Comparison of ENCODE assay signal across 23 mouse cellular contexts in genomic region chr7:88305750-88306149, GRCm38 (mm10). TPM values are rescaled to one million over a fixed set of nuclear protein-coding genes. Genes with fewer than 3 reads are reported as not detected.
DNase-seq lines count a peak whose midpoint lies in the region; ATAC-seq and TF ChIP-seq lines count a peak whose summit lies in the region.
"Had no signal": no experiment of that assay in that cellular context is flagged by ENCODE, and none has a peak within 500 bp of the region (broad histone marks: within the 10 kb centered on the region; RNA-seq: fewer than 3 reads in every experiment).

No protein-coding gene starts in this region.

- no peak overlapping the region for H3K27ac ChIP-seq in intestine, postnatal 0 days (ENCODE audit: low read depth, low read length)
- H3K27ac ChIP-seq in intestine, embryonic 15.5 days: no peak overlapping the region
- no peak overlapping the region; the same call in 1 of the 2 replicates for H3K27ac ChIP-seq in liver, adult 2 months (replicated peaks; ENCODE audit: insufficient read depth, low read depth, low read length)
- H3K27ac ChIP-seq in liver, postnatal 0 days (ENCODE audit: low read depth): no peak overlapping the region
- H3K27ac ChIP-seq in small intestine, adult 2 months (ENCODE audit: insufficient read depth, low read depth, low read length): peak overlapping the region; percentile 81

- H3K9me3 ChIP-seq in intestine, postnatal 0 days (ENCODE audit: control insufficient read depth): no peaks in the 10 kb centered on the region
- no peaks in the 10 kb centered on the region for H3K9me3 ChIP-seq in intestine, embryonic 15.5 days
- no peaks in the 10 kb centered on the region for H3K9me3 ChIP-seq in liver, postnatal 0 days (ENCODE audit: low read length)
- H3K9me3 ChIP-seq: G1E had no signal

- WGBS in intestine, postnatal 0 days: 54% methylated on average over 4 of the region's 4 CpGs
- WGBS in intestine, embryonic 15.5 days: 74% methylated on average over 4 of the region's 4 CpGs
- 35% methylated on average over 4 of the region's 4 CpGs for WGBS in liver, adult 2 months
- WGBS in liver, postnatal 0 days (ENCODE audit: insufficient replicate concordance): 70% methylated on average over 4 of the region's 4 CpGs
- 38% methylated on average over 4 of the region's 4 CpGs for WGBS in small intestine, adult 2 months

- no peaks in the 10 kb centered on the region for H3K27me3 ChIP-seq in intestine, postnatal 0 days (replicated peaks; ENCODE audit: control insufficient read depth, insufficient read depth, low read length)
- H3K27me3 ChIP-seq in intestine, embryonic 15.5 days (replicated peaks): no peaks in the 10 kb centered on the region
- no peaks in the 10 kb centered on the region for H3K27me3 ChIP-seq in liver, adult 2 months (ENCODE audit: control insufficient read depth, insufficient read depth, low read length)
- H3K27me3 ChIP-seq in liver, postnatal 0 days (ENCODE audit: insufficient read depth, low read length): no peaks in the 10 kb centered on the region
- H3K27me3 ChIP-seq in small intestine, adult 2 months (ENCODE audit: control insufficient read depth, insufficient read depth, low read length): no peaks in the 10 kb centered on the region
- H3K27me3 ChIP-seq: CH12.LX, Patski had no signal

- H3K4me2 ChIP-seq in intestine, postnatal 0 days (replicated peaks; ENCODE audit: low read depth): no peak overlapping the region
- H3K4me2 ChIP-seq in intestine, embryonic 15.5 days (replicated peaks): no peak overlapping the region
- H3K4me2 ChIP-seq in liver, postnatal 0 days (ENCODE audit: low read depth, low read length): no peak overlapping the region

- H3K36me3 ChIP-seq in intestine, postnatal 0 days (ENCODE audit: control insufficient read depth, insufficient read depth): peaks cover 9% of the 10 kb centered on the region; the same call in 1 of the 2 replicates
- H3K36me3 ChIP-seq in intestine, embryonic 15.5 days: no peaks in the 10 kb centered on the region
- peaks cover 10% of the 10 kb centered on the region for H3K36me3 ChIP-seq in liver, adult 2 months (ENCODE audit: control insufficient read depth, insufficient read depth, low read length)
- H3K36me3 ChIP-seq in liver, postnatal 0 days (replicated peaks; ENCODE audit: insufficient read depth, low read length): no peaks in the 10 kb centered on the region
- peaks cover 28% of the 10 kb centered on the region for H3K36me3 ChIP-seq in small intestine, adult 2 months (ENCODE audit: control insufficient read depth, insufficient read depth, low read length)
- H3K36me3 ChIP-seq: G1E had no signal

- H3K79me2 ChIP-seq in liver, adult 2 months (ENCODE audit: control insufficient read depth, insufficient read depth, low read length): no peaks in the 10 kb centered on the region

- no peak overlapping the region for H3K9ac ChIP-seq in intestine, postnatal 0 days (ENCODE audit: low read depth, low read length)
- H3K9ac ChIP-seq in intestine, embryonic 15.5 days: no peak overlapping the region
- H3K9ac ChIP-seq in liver, adult 2 months (ENCODE audit: low read depth, low read length): no peak overlapping the region
- H3K9ac ChIP-seq in liver, postnatal 0 days (replicated peaks): no peak overlapping the region

- no peak for TF ChIP-seq POLR2A in liver, adult 2 months (IDR thresholded peaks at IDR 0.05; ENCODE audit: extremely low read depth, insufficient read depth, low read length)
- TF ChIP-seq POLR2A in small intestine, adult 2 months (IDR thresholded peaks at IDR 0.05; ENCODE audit: low read depth, low read length): no peak

- H3K4me1 ChIP-seq in intestine, postnatal 0 days (replicated peaks; ENCODE audit: control insufficient read depth, insufficient read depth, low read length): no peaks in the 10 kb centered on the region
- no peaks in the 10 kb centered on the region for H3K4me1 ChIP-seq in intestine, embryonic 15.5 days (replicated peaks)
- H3K4me1 ChIP-seq in liver, adult 2 months (ENCODE audit: control insufficient read depth, insufficient read depth, low read length): peaks cover 19% of the 10 kb centered on the region
- H3K4me1 ChIP-seq in liver, postnatal 0 days (ENCODE audit: insufficient read depth): no peaks in the 10 kb centered on the region
- H3K4me1 ChIP-seq in small intestine, adult 2 months (ENCODE audit: control insufficient read depth, insufficient read depth, insufficient read length, low read length): peaks cover 4% of the 10 kb centered on the region; the same call in 1 of the 2 replicates

- no peak for TF ChIP-seq EP300 in liver, postnatal 0 days (IDR thresholded peaks at IDR 0.05; ENCODE audit: low read depth)

- no peak overlapping the region for H3K4me3 ChIP-seq in intestine, postnatal 0 days (ENCODE audit: low read depth, low read length)
- no peak overlapping the region for H3K4me3 ChIP-seq in intestine, embryonic 15.5 days (replicated peaks)
- no peak overlapping the region for H3K4me3 ChIP-seq in liver, adult 2 months (ENCODE audit: insufficient read depth, low read depth, low read length)
- H3K4me3 ChIP-seq in liver, postnatal 0 days (ENCODE audit: low read depth, low read length): no peak overlapping the region
- no peak overlapping the region for H3K4me3 ChIP-seq in small intestine, adult 2 months (ENCODE audit: low read depth, low read length)

- peak; percentile 60; the same call in 1 of the 2 replicates for ATAC-seq in intestine, postnatal 0 days
- ATAC-seq in intestine, embryonic 15.5 days: no peak
- ATAC-seq in liver, postnatal 0 days: no peak
- ATAC-seq: activated CD4-positive, CD25-positive, alpha-beta regulatory T cell, adult 4 months; CD4-positive, CD25-positive, alpha-beta regulatory T cell, adult 4 months; Patski had no signal

- peak; percentile 95 for DNase-seq in liver, adult 2 months (ENCODE audit: extremely low read depth, low read depth, low spot score)
- DNase-seq in liver, postnatal 0 days: no peak
- peak; percentile 36 for DNase-seq in yolk sac, embryonic 10.5 days (ENCODE audit: low spot score)
- DNase-seq in MN1 (ENCODE audit: low spot score): no peak
- no peak for DNase-seq in adrenal gland, adult 2 months
- DNase-seq: adrenal gland, adult 8-10 months; adrenal gland, postnatal 10 days; adrenal gland, postnatal 14 days; adrenal gland, postnatal 25 days; adrenal gland, postnatal 36 days; B cell, adult 2 months; cerebellum, adult 11 months; cerebellum, adult 11-12 months; cerebellum, adult 18-20 months; cerebellum, adult 2 months had no signal

- no peak for TF ChIP-seq CTCF in intestine, postnatal 0 days (IDR thresholded peaks at IDR 0.05; ENCODE audit: low read depth)
- TF ChIP-seq CTCF in liver, adult 2 months (IDR thresholded peaks at IDR 0.05; ENCODE audit: low read depth, low read length): no peak
- TF ChIP-seq CTCF in liver, postnatal 0 days (IDR thresholded peaks at IDR 0.05; ENCODE audit: low read depth): no peak
- no peak for TF ChIP-seq CTCF in small intestine, adult 2 months (IDR thresholded peaks at IDR 0.05; ENCODE audit: extremely low read depth, insufficient read length, insufficient replicate concordance, low read depth, low read length)

RNA-seq across cellular contexts. Expression of gene Ctsc, which starts 27.9 kb away (rescaled TPM):
- 48.9 and 49.3 TPM in 2 replicates for polyA plus RNA-seq in intestine, postnatal 0 days (2015; fragmentation: Nextera tagmentation; extraction: Ambion mirVana)
- 86.1 and 88.7 TPM in 2 replicates for polyA plus RNA-seq in intestine, embryonic 15.5 days (2015; fragmentation: Nextera tagmentation; extraction: Ambion mirVana)
- total RNA-seq in liver, adult 2 months (2014; rRNA removed): 124 and 131 TPM in 2 replicates
- 83.6 and 93.6 TPM in 2 replicates for polyA plus RNA-seq in liver, adult 2 months (2012; rRNA removed)
- polyA plus RNA-seq in liver, postnatal 0 days (2015; fragmentation: Nextera tagmentation; extraction: Ambion mirVana): 63.9 and 66.5 TPM in 2 replicates
- polyA plus RNA-seq in small intestine, adult 2 months (2012; rRNA removed): 27.6 and 52.0 TPM in 2 replicates
- total RNA-seq in adrenal gland, adult 2 months (2021): 10 to 100 TPM; 30.4 to 36.4 TPM
- 45.6 and 63.0 TPM in 2 replicates for polyA plus RNA-seq in adrenal gland, adult 2 months (2012; rRNA removed)
- polyA plus RNA-seq: G1E had no signal

Comparison
In these comparisons a context has a peak if more than half of its experiments do, and no peak if none do; other contexts are left out.
1. DNase-seq: peak in liver, adult 2 months (single experiment) and yolk sac, embryonic 10.5 days (single experiment); none in liver, postnatal 0 days (single experiment), MN1 (single experiment) and adrenal gland, adult 2 months (single experiment).